Mouse (Mus musculus): ENCODE measurements around the gene Lsm7.

DNA sequence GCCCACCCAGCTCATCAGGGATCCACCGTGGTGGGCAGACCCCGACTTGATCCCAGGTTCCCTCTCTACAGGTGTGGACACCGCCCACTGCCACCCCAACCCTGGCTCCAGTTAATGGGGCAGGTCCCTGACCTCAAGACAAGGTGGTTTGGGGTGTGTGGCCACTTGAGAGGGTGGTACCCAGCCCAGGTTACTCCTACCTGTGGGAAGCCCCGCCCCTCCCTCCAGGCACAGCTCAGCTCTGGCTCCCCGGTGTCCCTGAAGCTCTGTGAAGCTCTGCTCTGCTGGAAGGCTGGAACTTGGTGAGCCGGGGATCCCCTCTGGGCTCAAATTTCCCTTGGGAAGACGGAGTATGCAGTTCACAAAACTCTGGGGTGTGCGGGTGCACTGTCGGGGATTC lies 16.6 kb upstream of the Lsm7 start, which contains the start of gene Tmprss9:
- TF ChIP-seq EP300 (IDR thresholded peaks at IDR 0.05; ENCODE audit: low read length) (no peak), CTCF (conservative IDR thresholded peaks at IDR 0.05 in 1 of 2, IDR thresholded peaks at IDR 0.05 in 1 of 2; ENCODE audit: low read depth in 2 of 2, low read length in 2 of 2) (no peak), ZC3H11A (IDR thresholded peaks at IDR 0.05; ENCODE audit: low read depth, low read length) (no peak), HCFC1 (IDR thresholded peaks at IDR 0.05; ENCODE audit: low read depth, low read length) (no peak), PAX5 (IDR thresholded peaks at IDR 0.05; ENCODE audit: low read length) (no peak), GABPA (IDR thresholded peaks at IDR 0.05; ENCODE audit: insufficient replicate concordance, low read depth, low read length) (no peak), SMC3 (IDR thresholded peaks at IDR 0.05; ENCODE audit: low read depth, low read length) (no peak), TBP (conservative IDR thresholded peaks at IDR 0.05; ENCODE audit: low read depth, low read length) (no peak), IRF4 (IDR thresholded peaks at IDR 0.05; ENCODE audit: low read depth, low read length) (no peak)

Data from CH12.LX (cell line).